Mouse (Mus musculus) midbrain, embryonic 14.5 days (tissue): Measurements from ENCODE around the gene Dnal1. TPM values are rescaled to one million over a fixed set of nuclear protein-coding genes. Genes with fewer than 3 reads are reported as not detected.

ENCODE experiments used
- ATAC-seq: fragments of 200-750 bp; cut with Nextera tagmentation; 2 replicates; pipeline ENCODE4 v1.8.0; 2017; ENCODE audit warnings: moderate number of reproducible peaks, moderate library complexity; ENCODE audit not compliant: low FRiP score, low TSS enrichment
- DNase-seq: peaks from one replicate; pipeline ENCODE4 v3.0.0-alpha.2; 2015
- H3K27ac ChIP-seq: fragments of 300-500 bp; sonication (generic); replicated peaks from 2 replicates; pipeline ENCODE4 v1.5.1; 2014; ENCODE audit warnings: mild to moderate bottlenecking, low read depth, low read length, moderate library complexity
- H3K27me3 ChIP-seq: fragments of 300-500 bp; sonication (generic); 2 replicates; pipeline ENCODE4 v1.6.1; 2014; ENCODE audit warnings: low read length, control low read depth, mixed read lengths; ENCODE audit not compliant: control insufficient read depth, insufficient read depth
- H3K36me3 ChIP-seq: fragments of 300-500 bp; sonication (generic); 2 replicates; pipeline ENCODE4 v1.6.1; 2014; ENCODE audit warnings: low read length, control low read depth; ENCODE audit not compliant: control insufficient read depth, insufficient read depth
- H3K4me1 ChIP-seq: fragments of 300-500 bp; sonication (generic); 2 replicates; pipeline ENCODE4 v1.6.1; 2014; ENCODE audit warnings: mild to moderate bottlenecking, antibody characterized with exemption, low read length, control low read depth; ENCODE audit not compliant: control insufficient read depth, insufficient read depth
- H3K4me2 ChIP-seq: fragments of 300-500 bp; sonication (generic); 2 replicates; pipeline ENCODE4 v1.6.1; 2014; ENCODE audit warnings: mild to moderate bottlenecking, low read length, moderate library complexity
- H3K4me3 ChIP-seq: fragments of 300-500 bp; sonication (generic); replicated peaks from 2 replicates; pipeline ENCODE4 v1.5.1; 2014; ENCODE audit warnings: low read depth, low read length
- H3K9ac ChIP-seq: fragments of 300-500 bp; sonication (generic); replicated peaks from 2 replicates; pipeline ENCODE4 v1.6.1; 2014; ENCODE audit warnings: mild to moderate bottlenecking, low read length, moderate library complexity
- H3K9me3 ChIP-seq: fragments of 300-500 bp; sonication (generic); 2 replicates; pipeline ENCODE4 v1.6.1; 2016; ENCODE audit warnings: low read length, control low read depth, mixed read lengths; ENCODE audit not compliant: control insufficient read depth
- WGBS: fragments of 180-500 bp; shearing (Covaris S2); extraction: QIAGEN DNeasy Blood & Tissue Kit; methylation state at CpG from one replicate; pipeline ENCODE4 v1.1.7; 2014; 5-methylcytosine and 5-hydroxymethylcytosine counted together
- polyA plus RNA-seq: library from polyadenylated mRNA; unstranded; fragments of >200 nt; fragmentation: Nextera tagmentation; extraction: Ambion mirVana; gene quantifications from 2 replicates; pipeline ENCODE4 v1.2.1, GENCODE M21; 2014

Dnal1 gene
- polyA plus RNA-seq, 1 experiment from 2014 or later: 7.8 TPM

DNA sequence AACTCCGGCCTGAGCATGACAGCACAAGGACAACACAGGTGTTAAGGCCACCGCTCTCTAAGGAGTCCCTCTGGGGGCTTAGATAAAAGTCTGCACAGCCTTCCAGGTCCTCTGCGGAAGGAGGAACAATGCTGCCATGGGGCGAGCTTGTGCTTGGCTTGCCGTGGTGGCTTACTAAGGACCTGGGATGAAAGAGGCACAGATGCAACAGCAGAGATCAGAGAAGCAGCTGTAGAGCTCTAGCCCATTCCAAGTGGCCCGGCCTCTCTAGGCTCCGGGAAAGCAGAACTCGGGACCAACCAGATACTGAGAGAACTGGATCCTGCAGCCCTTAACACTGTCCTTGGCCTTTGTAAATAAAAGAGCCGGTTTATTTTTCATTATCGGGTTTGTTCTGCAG is 37.7 kb downstream of the Dnal1 start:
- Histone ChIP-seq H3K9ac (no peak overlapping the region), H3K36me3 (peaks cover 22% of the 10 kb centered on the region), H3K4me2 (no peak overlapping the region), H3K27ac (no peak overlapping the region), H3K27me3 (no peaks in the 10 kb centered on the region), H3K4me1 (peaks cover 13% of the 10 kb centered on the region; the same call in 1 of the 2 replicates), H3K4me3 (no peak overlapping the region), H3K9me3 (no peaks in the 10 kb centered on the region)
- 91% methylated on average over 10 of the region's 10 CpGs for WGBS
- DNase-seq (no peak), ATAC-seq (no peak)

DNA sequence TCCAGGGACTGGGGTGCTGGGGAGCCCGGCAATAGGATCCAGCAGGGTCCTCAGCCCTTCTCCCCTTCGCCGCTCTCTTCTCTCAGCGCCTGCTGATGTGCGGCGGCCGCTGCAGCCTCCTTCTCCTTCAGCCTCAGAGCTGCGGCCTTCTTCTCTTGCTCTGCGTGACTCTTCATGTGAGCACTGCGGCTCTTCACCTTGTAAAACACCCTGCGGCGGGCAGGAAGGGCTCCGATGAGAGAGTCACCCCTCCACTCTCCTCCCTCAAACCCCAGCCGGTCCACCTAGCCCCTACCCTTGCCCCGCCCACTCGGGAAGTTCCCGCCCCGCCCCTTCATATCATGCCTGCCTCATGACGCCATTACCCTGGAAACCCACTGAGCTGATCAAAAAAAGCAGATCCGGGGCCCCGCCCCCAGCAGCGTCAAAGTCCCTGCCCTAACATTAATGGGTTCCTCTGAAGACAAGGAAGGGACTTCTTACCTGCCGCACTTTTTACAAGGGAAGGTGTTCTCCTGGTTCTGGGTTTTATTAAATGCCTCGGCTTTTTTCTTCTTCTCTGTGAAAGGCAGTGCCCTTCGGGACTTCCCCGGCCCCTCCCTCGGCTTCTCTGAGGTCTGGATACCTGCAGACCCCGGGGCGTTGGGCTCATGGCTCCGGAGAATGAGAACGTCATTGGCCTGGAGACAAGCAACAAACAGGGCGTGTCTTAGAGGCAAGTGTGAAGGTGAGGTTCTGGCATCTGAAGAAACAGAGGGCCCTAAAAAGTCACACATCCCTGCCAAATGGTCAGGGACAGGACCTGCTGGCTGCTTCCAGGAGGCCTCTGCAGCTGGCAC is 38.4 kb downstream of the Dnal1 start:
- Histone ChIP-seq H3K4me3 (no peak overlapping the region), H3K4me1 (peaks cover 9% of the 10 kb centered on the region; the same call in 1 of the 2 replicates), H3K36me3 (peaks cover 27% of the 10 kb centered on the region), H3K9me3 (no peaks in the 10 kb centered on the region), H3K27me3 (no peaks in the 10 kb centered on the region), H3K4me2 (no peak overlapping the region), H3K27ac (no peak overlapping the region), H3K9ac (no peak overlapping the region)
- DNase-seq: no peak
- no peak for ATAC-seq
- WGBS: 80% methylated on average over 32 of the region's 32 CpGs

DNA sequence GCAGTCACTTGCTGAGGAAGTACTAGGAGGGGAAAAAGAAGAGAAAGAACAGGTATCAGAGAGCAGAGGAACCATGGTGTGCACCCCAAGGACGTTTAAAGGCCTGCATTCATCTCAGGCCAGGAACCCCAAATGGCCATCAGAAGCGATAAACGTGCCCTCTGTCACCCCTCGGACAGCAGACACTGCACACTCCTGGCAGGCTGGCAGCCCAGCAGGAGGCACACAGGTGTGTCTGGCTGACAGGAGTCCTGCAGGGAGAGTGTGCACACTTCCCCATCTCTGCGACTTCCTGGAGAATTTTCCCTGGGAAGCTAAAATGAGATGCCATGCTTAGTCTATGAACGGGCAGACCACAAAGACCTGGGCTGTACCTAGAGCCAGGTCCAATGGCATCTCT is 39.2 kb downstream of the Dnal1 start:
- no peaks in the 10 kb centered on the region for H3K9me3 ChIP-seq
- H3K36me3 ChIP-seq: peaks cover 30% of the 10 kb centered on the region
- WGBS: 89% methylated on average over 6 of the region's 6 CpGs
- H3K4me3 ChIP-seq: no peak overlapping the region
- no peak overlapping the region for H3K4me2 ChIP-seq
- no peak overlapping the region for H3K9ac ChIP-seq
- DNase-seq (no peak), ATAC-seq (no peak)
- H3K4me1 ChIP-seq: peaks cover 6% of the 10 kb centered on the region; the same call in 1 of the 2 replicates
- H3K27ac ChIP-seq: no peak overlapping the region
- H3K27me3 ChIP-seq: no peaks in the 10 kb centered on the region

DNA sequence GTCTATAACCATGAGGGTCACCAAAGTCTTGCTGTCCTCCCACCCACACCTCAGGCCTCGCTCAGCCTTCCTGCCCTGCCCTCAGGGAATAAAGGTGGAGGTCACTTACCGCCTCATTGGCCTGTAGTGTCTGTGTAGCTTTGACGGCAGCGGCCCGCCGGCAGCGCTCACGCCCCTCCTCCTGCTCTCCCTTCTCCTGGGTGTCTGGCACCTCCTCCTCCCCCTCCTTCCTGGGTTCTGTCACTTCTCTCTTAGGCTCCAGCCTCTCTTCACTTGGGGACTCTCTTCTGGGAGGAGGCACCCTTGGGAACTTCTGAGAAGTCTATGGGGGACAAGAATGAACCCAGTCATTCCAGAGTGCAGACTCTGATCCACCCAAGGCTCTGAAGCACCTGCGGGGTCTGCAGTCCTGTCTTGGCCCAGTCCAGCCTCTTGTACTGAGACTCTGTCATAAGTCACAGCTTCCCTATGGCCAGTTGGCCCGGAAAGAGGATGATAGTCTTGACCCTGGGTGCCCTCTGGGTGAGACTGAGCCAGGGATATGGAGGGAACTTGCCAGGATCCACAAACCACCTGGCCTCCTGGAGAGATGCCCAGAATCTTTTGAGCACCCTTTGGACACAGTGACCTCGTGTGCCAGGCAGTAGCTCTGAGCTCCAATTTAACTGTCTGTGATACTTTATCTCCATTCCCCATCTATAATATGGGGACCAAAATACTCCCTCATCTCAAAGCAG is 40.8 kb downstream of the Dnal1 start:
- Histone ChIP-seq H3K9ac (no peak overlapping the region), H3K27ac (no peak overlapping the region), H3K4me1 (peaks cover 2% of the 10 kb centered on the region; the same call in 1 of the 2 replicates), H3K36me3 (peaks cover 45% of the 10 kb centered on the region), H3K4me2 (no peak overlapping the region), H3K9me3 (no peaks in the 10 kb centered on the region), H3K27me3 (no peaks in the 10 kb centered on the region), H3K4me3 (no peak overlapping the region)
- no peak for DNase-seq
- no peak for ATAC-seq
- WGBS: 68% methylated on average over 11 of the region's 11 CpGs

DNA sequence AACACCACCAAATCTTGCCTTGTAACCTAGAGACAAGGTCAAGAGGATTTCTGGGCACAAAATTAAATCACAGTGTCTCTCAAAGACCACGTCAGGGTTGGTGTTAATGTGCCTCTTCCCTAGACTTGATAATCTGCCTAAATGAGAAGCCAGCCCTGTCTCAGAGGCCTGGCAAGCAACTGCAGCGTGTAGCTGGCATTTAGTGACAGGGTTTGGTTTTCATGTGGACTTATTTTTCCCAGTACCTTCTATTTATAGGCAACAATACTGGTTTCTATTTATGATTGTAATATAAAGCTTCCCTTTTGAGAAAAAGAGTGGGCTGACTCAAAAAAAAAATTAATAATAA is 41.3 kb downstream of the Dnal1 start:
- Histone ChIP-seq H3K9me3 (no peaks in the 10 kb centered on the region), H3K9ac (no peak overlapping the region), H3K4me2 (no peak overlapping the region), H3K4me1 (no peaks in the 10 kb centered on the region), H3K27ac (no peak overlapping the region), H3K36me3 (peaks cover 49% of the 10 kb centered on the region), H3K4me3 (no peak overlapping the region), H3K27me3 (no peaks in the 10 kb centered on the region)
- ATAC-seq (no peak), DNase-seq (no peak)
- 92% methylated on average over 2 of the region's 2 CpGs for WGBS

DNA sequence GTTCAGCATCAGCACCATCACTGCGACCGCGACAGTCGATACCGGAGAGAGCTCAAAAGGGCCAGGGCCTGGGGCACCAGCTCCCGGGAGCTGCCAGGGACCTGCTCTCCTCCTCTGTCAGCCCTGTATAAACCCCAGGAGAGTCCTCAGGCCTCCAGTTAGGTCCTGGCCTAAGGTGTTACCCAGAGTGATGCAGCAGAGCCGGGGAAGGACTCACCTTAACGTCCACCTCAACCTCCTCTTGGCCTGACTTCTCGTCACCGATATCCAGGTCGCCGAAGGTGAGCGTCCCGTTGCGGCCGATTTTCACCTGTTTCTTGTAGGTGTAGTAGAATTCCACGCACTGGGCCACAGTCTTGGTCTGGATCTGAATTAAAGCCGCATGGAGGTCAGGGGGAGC is 42.0 kb downstream of the Dnal1 start:
- Histone ChIP-seq H3K27me3 (no peaks in the 10 kb centered on the region), H3K27ac (no peak overlapping the region), H3K9ac (no peak overlapping the region), H3K9me3 (no peaks in the 10 kb centered on the region), H3K4me2 (no peak overlapping the region), H3K4me1 (no peaks in the 10 kb centered on the region), H3K36me3 (peaks cover 49% of the 10 kb centered on the region), H3K4me3 (no peak overlapping the region)
- WGBS: 95% methylated on average over 18 of the region's 18 CpGs
- ATAC-seq: no peak
- DNase-seq: no peak

DNA sequence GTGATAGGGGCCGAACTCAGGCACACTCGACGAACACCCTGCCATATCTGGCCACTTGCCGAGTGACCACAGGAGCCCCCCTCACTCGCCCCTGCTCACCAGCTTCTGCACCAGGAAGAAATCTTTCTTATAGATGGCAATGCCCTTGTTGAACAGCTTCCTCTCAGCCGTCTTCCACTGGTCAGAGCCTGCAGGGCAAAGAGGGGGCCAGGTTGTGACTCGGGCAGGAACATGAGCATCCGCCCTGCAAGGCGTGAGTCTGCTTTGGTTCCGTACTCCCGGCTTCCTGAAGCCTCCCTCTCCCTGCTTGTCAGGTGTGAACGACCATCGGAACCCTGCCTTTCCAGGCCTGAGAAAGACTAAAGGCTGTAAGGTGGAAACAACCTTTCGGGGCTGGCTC is 44.0 kb downstream of the Dnal1 start:
- WGBS: 94% methylated on average over 14 of the region's 14 CpGs
- no peak for DNase-seq

DNA sequence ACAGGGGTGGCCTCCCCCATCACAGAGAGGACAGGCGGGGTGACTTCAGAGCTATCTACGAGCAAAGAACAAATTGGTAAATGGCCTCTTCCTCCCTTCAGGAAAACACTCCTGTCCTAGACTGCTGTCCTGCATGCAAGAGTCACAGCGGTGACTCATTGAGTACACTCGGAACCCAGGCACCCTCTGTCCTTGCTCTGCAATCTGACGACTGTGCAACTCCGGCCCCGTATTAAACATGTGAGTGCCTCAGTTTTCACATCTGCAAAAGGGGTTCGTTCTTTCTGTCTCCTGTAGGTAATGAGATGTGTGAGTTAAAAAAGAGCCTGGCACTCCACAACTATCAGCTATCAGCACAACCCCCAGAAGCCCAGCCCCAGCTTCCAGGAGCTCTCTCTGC is 46.3 kb downstream of the Dnal1 start:
- Histone ChIP-seq H3K36me3 (peaks cover 35% of the 10 kb centered on the region), H3K4me1 (no peaks in the 10 kb centered on the region)
- ATAC-seq: no peak

More for the DNA sequence above, 44.0 kb downstream of the Dnal1 start:
- Histone ChIP-seq H3K27ac (no peak overlapping the region), H3K36me3 (peaks cover 44% of the 10 kb centered on the region), H3K9ac (no peak overlapping the region), H3K27me3 (no peaks in the 10 kb centered on the region), H3K4me2 (no peak overlapping the region), H3K9me3 (no peaks in the 10 kb centered on the region), H3K4me3 (no peak overlapping the region), H3K4me1 (no peaks in the 10 kb centered on the region)
- ATAC-seq: no peak

DNA sequence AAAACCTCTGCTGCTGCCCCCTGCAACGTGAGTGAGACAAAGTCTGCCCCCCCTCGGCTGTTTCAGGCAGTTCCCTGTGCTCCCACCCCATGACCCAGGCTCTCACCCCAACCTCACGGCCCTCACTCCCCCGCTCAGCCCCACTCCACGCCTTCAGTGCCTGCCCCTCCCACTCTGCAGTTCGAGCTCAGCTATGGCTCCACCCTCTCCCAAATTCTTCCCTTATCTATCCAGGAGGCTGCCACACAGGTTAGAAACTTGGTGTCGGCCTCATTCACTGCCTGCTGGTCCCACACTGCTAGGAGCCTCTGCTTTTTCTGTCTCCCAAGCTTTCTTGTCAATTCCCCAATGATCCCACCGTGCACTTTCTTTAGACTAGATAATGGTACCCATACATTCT is 47.0 kb downstream of the Dnal1 start:
- no peak for ATAC-seq
- whole genome bisulfite sequencing: 79% methylated on average over 8 of the region's 8 CpGs
- H3K4me2 ChIP-seq: no peak overlapping the region

More for the DNA sequence above, 46.3 kb downstream of the Dnal1 start:
- Histone ChIP-seq H3K9me3 (no peaks in the 10 kb centered on the region), H3K4me3 (no peak overlapping the region), H3K4me2 (no peak overlapping the region), H3K9ac (no peak overlapping the region), H3K27ac (no peak overlapping the region), H3K27me3 (no peaks in the 10 kb centered on the region)
- WGBS: 96% methylated on average over 8 of the region's 8 CpGs
- DNase-seq: no peak

More for the DNA sequence above, 47.0 kb downstream of the Dnal1 start:
- Histone ChIP-seq H3K9ac (no peak overlapping the region), H3K4me3 (no peak overlapping the region), H3K36me3 (peaks cover 30% of the 10 kb centered on the region), H3K4me1 (no peaks in the 10 kb centered on the region), H3K27me3 (no peaks in the 10 kb centered on the region), H3K9me3 (no peaks in the 10 kb centered on the region), H3K27ac (no peak overlapping the region)
- DNase-seq: no peak
